Comparison of ENCODE assay signal across 19 mouse cellular contexts in genomic region chr19:32680894-32681293, GRCm38 (mm10). TPM values are rescaled to one million over a fixed set of nuclear protein-coding genes. Genes with fewer than 3 reads are reported as not detected.
A peak's percentile ranks its signal among the peaks of the same experiment; 100 is the strongest.
DNase-seq lines count a peak whose midpoint lies in the region; ATAC-seq and TF ChIP-seq lines count a peak whose summit lies in the region.
"Had no signal": no experiment of that assay in that cellular context is flagged by ENCODE, and none has a peak within 500 bp of the region (broad histone marks: within the 10 kb centered on the region; RNA-seq: fewer than 3 reads in every experiment).

No protein-coding gene starts in this region.

- H3K27me3 ChIP-seq in heart, adult 2 months (ENCODE audit: control insufficient read depth, insufficient read depth, low read length), result no peaks in the 10 kb centered on the region
- no peaks in the 10 kb centered on the region for H3K27me3 ChIP-seq in heart, embryonic 12.5 days (replicated peaks)
- no peaks in the 10 kb centered on the region for H3K27me3 ChIP-seq in spleen, adult 2 months (ENCODE audit: control insufficient read depth, insufficient read depth, low read length)
- H3K27me3 ChIP-seq: embryonic facial prominence, embryonic 13.5 days had no signal

- TF ChIP-seq POLR2A in heart, adult 2 months (IDR thresholded peaks at IDR 0.05; ENCODE audit: insufficient read depth, low read depth, low read length), result no peak
- TF ChIP-seq POLR2A in spleen, adult 2 months (IDR thresholded peaks at IDR 0.05; ENCODE audit: low read depth, low read length), result no peak
- TF ChIP-seq POLR2A in bone marrow, adult 2 months (IDR thresholded peaks at IDR 0.05; ENCODE audit: borderline replicate concordance, control insufficient read depth, low read depth, low read length), result no peak

- no peak for TF ChIP-seq CTCF in heart, adult 2 months (IDR thresholded peaks at IDR 0.05)
- TF ChIP-seq CTCF in spleen, adult 2 months (IDR thresholded peaks at IDR 0.05; ENCODE audit: extremely low read depth, insufficient read depth, insufficient read length, insufficient replicate concordance), result no peak
- no peak for TF ChIP-seq CTCF in bone marrow, adult 2 months (IDR thresholded peaks at IDR 0.05; ENCODE audit: control insufficient read depth, insufficient read depth, low read length)

- no peak for DNase-seq in heart, adult 2 months
- DNase-seq in spleen, adult 2 months (ENCODE audit: low read depth in 1 of 2, low spot score in 2 of 2), result no peak
- no peak for DNase-seq in spleen, postnatal 4 days (ENCODE audit: low spot score in 2 of 2)
- DNase-seq in naive thymus-derived CD4-positive, alpha-beta T cell, adult 2 months (ENCODE audit: low read depth), result peak; percentile 62
- DNase-seq in kidney, postnatal 36 days, result no peak
- no peak for DNase-seq in kidney, adult 9 months
- DNase-seq: cerebellum, postnatal 10 days; kidney, adult 2 months; kidney, postnatal 14 days; lung, postnatal 14 days; retina, postnatal 1 day; thymus, postnatal 25 days had no signal

- 69% methylated on average over 2 of the region's 2 CpGs for WGBS in heart, adult 2 months
- 87% methylated on average over 2 of the region's 2 CpGs for WGBS in heart, embryonic 12.5 days
- 24% methylated on average over 2 of the region's 2 CpGs for WGBS in spleen, adult 2 months
- WGBS in bone marrow, adult 2 months, result 20% methylated on average over 2 of the region's 2 CpGs

- no peak overlapping the region for H3K27ac ChIP-seq in heart, adult 2 months
- no peak overlapping the region for H3K27ac ChIP-seq in heart, embryonic 12.5 days (ENCODE audit: poor library complexity, severe bottlenecking)
- H3K27ac ChIP-seq in spleen, adult 2 months (ENCODE audit: insufficient read depth, low read length), result no peak overlapping the region
- no peak overlapping the region for H3K27ac ChIP-seq in bone marrow, adult 2 months (ENCODE audit: control insufficient read depth, insufficient read depth, low read depth, low read length, poor library complexity)
- H3K27ac ChIP-seq: embryonic facial prominence, embryonic 13.5 days; hindbrain, embryonic 10.5 days; limb, embryonic 10.5 days; liver, embryonic 14.5 days had no signal

- no peak for ATAC-seq in heart, embryonic 12.5 days (ENCODE audit: insufficient number of reproducible peaks, low FRiP score)
- ATAC-seq: midbrain, embryonic 16.5 days had no signal

- H3K4me3 ChIP-seq in heart, adult 2 months, result peak overlapping the region; percentile 18; the same call in 1 of the 2 replicates
- no peak overlapping the region for H3K4me3 ChIP-seq in heart, embryonic 12.5 days
- H3K4me3 ChIP-seq in spleen, adult 2 months (ENCODE audit: extremely low read depth, insufficient read depth, insufficient read length), result peak overlapping the region; percentile 27; the same call in 1 of the 2 replicates
- H3K4me3 ChIP-seq in bone marrow, adult 2 months (replicated peaks; ENCODE audit: control insufficient read depth, low read depth, low read length), result peak overlapping the region; percentile 36
- H3K4me3 ChIP-seq: embryonic facial prominence, embryonic 13.5 days; hindbrain, embryonic 10.5 days; limb, embryonic 10.5 days had no signal

- H3K4me1 ChIP-seq in heart, adult 2 months (ENCODE audit: control insufficient read depth, insufficient read depth, low read length), result no peaks in the 10 kb centered on the region
- no peaks in the 10 kb centered on the region for H3K4me1 ChIP-seq in heart, embryonic 12.5 days (replicated peaks)
- no peaks in the 10 kb centered on the region for H3K4me1 ChIP-seq in spleen, adult 2 months (ENCODE audit: control insufficient read depth, insufficient read depth, insufficient read length)
- no peaks in the 10 kb centered on the region for H3K4me1 ChIP-seq in bone marrow, adult 2 months (ENCODE audit: control insufficient read depth, insufficient read depth, low read length)
- H3K4me1 ChIP-seq: embryonic facial prominence, embryonic 13.5 days; hindbrain, embryonic 10.5 days; limb, embryonic 10.5 days had no signal

- H3K9me3 ChIP-seq in heart, embryonic 12.5 days (replicated peaks), result no peaks in the 10 kb centered on the region
- H3K9me3 ChIP-seq: embryonic facial prominence, embryonic 13.5 days; hindbrain, embryonic 10.5 days; limb, embryonic 10.5 days had no signal

- H3K36me3 ChIP-seq in heart, adult 2 months (ENCODE audit: control insufficient read depth, insufficient read depth, low read length), result no peaks in the 10 kb centered on the region; the same call in 1 of the 2 replicates
- H3K36me3 ChIP-seq in heart, embryonic 12.5 days, result peaks cover 40% of the 10 kb centered on the region
- H3K36me3 ChIP-seq in spleen, adult 2 months (ENCODE audit: control insufficient read depth, insufficient read depth, low read length), result peaks cover 16% of the 10 kb centered on the region

- H3K9ac ChIP-seq in heart, adult 2 months (ENCODE audit: low read depth, low read length), result no peak overlapping the region
- H3K9ac ChIP-seq in heart, embryonic 12.5 days, result no peak overlapping the region
- H3K9ac ChIP-seq: embryonic facial prominence, embryonic 13.5 days; liver, embryonic 14.5 days had no signal

- H3K79me2 ChIP-seq in heart, adult 2 months (replicated peaks; ENCODE audit: control insufficient read depth, insufficient read depth, low read length), result no peaks in the 10 kb centered on the region

- no peak for TF ChIP-seq EP300 in heart, adult 2 months (IDR thresholded peaks at IDR 0.05; ENCODE audit: insufficient read depth, low read depth, low read length)

- intact Hi-C loops in heart, adult 2 months (cut with DNase I), result no loop called here

- no peak overlapping the region for H3K4me2 ChIP-seq in heart, embryonic 12.5 days
- H3K4me2 ChIP-seq: embryonic facial prominence, embryonic 13.5 days had no signal

RNA-seq across cellular contexts. Expression of gene Atad1, which starts 58.7 kb away (rescaled TPM):
- total RNA-seq in heart, adult 2 months (2021), result 100 to 1,000 TPM in 1 of 2 experiments, 10 to 100 TPM in 1; 82.1 to 104 TPM
- polyA plus RNA-seq in heart, adult 2 months (2012; rRNA removed), result 25.2 and 52.9 TPM in 2 replicates
- 63.1 and 65.3 TPM in 2 replicates for polyA plus RNA-seq in heart, embryonic 12.5 days (2016; fragmentation: Nextera tagmentation; extraction: Ambion mirVana)
- 3.5 and 5.1 TPM in 2 replicates for polyA plus RNA-seq in spleen, adult 2 months (2012; rRNA removed)
- 10.7 and 12.5 TPM in 2 replicates for polyA plus RNA-seq in bone marrow, adult 2 months (2011; ENCODE audit: insufficient read depth, insufficient read length, low replicate concordance, missing spikeins)
